Mouse (Mus musculus) heart, adult 9 months (tissue): ENCODE data around the gene Smarca5.

Source experiments
- DNase-seq, 2 experiments: peaks; one replicate each; pipeline ENCODE4 v3.0.0; 2022; ENCODE audit warnings: low spot score in 2 of 2

Smarca5 gene

DNA sequence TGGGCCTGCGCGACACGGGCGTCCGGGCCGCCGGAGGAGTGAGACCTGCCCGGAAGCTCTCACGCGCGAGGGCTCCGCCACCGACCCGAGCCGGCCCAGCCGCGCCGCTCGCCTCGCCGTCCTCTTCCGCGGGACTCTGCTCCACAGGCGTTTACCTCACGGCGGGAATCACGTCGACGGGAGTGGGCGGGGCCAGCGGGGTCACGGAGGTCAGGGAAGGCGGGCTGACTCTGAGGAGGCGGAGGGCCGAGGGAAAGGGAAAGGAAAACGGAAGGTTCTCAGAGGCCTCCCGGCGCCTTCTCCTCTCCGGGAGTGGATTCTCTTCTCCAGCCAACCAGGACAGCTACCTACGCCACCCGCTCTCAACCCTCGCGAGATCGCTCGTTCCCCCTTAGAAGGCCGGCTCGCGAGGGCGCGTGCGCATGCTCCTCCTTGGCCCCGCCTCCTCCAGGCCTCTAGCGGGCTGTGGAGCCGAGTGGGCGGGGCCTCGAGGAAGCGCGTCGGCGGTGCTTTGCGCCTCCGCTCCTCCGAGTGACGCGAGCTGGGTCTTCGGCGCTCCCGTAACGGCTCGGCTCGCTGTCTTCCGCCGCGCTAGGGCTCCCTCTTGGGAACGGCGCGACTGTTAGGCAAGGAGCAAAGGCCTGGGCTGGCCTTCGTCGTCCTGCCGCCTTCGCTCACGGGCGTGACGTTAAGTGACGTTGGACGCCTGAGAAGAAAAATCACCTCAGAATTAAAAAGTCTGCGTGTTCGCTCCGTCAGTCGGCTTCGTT, at the start of gene Smarca5:
Gene Smarca5, minus strand, starts transcription at position 343 of the 770 bp plus-strand sequence.
- peak; percentile 96 for DNase-seq

DNA sequence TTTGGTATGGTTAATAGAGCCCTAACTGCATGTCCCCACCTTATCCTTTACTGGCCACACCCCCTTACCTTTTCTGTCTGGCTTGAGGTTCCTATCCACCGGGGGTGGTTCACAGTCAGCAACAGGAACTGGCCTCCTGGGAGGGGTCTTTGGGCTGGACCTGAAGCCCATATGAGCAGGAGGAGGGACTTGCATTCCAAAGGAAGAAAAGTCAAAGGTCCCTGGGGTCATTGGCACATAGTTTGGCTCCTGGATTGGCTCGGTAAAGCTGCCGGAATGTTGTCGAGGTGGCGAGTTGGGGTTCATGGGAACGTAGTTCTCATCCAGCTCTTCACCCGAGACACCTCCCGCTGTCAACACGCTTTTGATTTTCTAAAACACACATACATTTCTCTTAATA, 45.3 kb upstream of the Smarca5 start:
- no peak for DNase-seq

DNA sequence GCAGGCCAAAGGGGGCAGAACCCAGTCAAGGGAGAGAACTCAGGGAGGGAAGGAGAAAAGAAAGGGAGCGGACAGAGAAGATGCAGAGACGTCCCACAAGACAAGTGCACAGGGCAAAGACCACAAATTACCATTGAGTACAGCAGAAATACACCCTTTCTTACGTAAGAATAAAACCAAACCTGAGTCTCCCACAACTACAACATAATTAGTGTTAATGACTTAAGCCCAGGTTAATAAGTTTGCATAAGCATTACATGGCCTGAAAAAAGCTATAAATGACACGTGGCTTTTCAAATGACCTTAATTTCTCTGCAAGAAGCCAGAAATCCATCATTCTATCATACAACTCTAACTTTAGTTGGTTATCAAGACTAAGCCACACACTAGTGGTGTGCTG, 44.0 kb upstream of the Smarca5 start:
- no peak for DNase-seq

DNA sequence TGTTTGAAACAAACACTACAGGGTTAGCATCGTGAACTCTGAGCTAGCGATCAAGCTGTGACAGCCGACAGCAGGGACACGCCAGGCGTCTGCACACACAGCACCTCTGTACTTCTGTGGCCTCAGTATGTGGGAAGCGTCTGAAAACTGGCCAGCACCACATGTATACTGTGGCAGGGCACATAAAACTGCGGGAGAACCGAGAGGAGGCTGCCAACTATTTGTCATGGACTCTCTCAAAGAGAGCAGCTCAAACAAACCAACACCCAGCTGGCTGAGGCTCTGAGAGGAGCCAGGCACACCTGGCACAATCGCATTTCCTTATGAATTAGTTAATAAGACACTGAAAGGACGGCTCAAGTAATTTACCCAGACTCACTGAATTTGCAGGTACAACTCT, 42.0 kb upstream of the Smarca5 start:
- peak in 1 of 2 experiments; percentile 11 for DNase-seq

DNA sequence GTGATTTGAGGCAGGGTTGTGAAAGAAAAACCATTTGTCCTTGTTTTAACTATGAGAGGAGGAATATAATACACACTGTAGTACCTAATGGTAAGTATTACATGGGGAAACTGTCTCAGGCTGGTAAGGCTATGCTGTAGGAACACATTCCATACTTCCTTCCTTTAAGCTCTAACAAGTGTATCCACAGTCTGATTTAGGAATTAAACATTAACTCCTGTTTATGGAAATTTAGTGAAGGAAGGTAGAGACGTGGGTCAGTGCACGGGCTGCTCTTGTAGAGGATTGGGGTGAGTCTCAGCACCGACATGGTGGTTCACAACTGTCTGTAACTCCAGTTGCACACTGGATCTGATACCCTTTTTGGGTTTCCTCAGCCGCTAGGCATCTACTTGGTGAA, 41.0 kb upstream of the Smarca5 start:
- no peak for DNase-seq

DNA sequence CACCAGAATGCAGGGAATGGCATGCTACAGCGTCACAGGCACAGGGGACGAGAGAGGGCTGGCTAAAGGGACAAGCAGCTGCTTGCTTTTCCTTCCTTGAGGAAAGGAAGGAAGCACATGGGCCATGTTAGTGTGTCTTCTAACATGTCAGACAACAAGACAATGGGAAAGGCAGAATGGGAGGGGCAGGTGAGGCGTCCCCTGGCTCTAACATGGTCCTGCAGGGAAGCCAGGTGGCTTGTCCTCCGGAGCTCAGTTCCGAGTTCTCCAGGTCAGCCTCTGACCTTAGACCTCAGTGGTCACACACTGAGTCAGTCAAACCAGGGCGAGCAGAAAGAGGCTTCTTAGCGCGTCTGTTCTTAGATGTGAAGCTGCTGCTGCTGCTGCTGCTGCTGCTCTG, 37.1 kb upstream of the Smarca5 start:
- DNase-seq: peak in 1 of 2 experiments; percentile 41

DNA sequence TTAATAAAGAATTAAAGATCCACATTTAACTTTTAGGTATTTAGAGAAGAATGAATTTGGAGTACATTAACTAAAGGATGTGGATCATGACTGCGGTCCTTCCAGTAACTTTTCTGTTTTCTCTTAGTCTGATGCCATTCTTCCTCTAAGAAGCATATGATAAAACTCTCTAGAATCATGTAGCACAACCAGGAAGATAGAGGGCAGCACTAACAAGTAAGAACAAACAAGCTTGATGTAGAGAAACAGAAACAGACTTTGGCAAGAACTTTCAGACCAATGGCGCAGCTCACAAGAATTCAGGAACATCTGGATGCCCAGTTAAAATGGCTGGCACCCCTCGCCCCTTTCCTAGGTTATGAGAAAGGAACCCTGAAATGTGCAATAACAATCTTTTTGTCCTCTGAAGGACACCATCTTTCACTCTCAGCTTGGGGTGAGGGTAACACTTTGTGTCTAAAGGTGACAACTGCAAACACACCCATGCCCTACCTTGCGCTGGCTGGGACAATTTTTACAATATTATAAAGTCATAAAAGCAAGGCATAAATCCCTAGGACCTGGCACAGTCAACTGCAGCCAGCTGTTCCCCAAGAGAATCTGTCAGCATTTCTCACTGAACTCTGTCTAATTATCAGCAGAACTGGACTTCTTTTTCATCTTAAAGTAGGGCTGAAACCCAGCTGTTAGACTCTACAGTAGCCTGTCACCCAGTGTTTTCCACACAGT, 33.6 kb upstream of the Smarca5 start:
- DNase-seq: peak; percentile 30 to 60

DNA sequence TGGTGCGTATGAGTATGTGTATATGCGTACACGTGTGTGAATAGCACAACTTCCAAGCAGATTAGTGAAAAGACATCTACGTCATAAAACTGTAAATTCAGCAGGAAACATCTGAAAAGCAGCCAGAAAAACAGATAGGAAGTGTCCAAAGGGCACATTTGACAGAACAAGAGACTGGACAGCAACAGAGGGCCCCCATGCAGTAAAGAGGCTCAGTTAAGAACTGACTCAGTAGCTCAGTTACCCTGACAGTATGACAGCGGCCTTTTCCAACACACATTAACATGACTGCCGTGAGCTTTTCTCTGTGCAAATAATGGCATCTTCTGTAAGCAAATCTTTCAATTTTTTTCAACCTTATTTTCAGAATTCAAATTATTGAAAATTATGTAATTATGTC, 29.2 kb upstream of the Smarca5 start:
- no peak for DNase-seq

DNA sequence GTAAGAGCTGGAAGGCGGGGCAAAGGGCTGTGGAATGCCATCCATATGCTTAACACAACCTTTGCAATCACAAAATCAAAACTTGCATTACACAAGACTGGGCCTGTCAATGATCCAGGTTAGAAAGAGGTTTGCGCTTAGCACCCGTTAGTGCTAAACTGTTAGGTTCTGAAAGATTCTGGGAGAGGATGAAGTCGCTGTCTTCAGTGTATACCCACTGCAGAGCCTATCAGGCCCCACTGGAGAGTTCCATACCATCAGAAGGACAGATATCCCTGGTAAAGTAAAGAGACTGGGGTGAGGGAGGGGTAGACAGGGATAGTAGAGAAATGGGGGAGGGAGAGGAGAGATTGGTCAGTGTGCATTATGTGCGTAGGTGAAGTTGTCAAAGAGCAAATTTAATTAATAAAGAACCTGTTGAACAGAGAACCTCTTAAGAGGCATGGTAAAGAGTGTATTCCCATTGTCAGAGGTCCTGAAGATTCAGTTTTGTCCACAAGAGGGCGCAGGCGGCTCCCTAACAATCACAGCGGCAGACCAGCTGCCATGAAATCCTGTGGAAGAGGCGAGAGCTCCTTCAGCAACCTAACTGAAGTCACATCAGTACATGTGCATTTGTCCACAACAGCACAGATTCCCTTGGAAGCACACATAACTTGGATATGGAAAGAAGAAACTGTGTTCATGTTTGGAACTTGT, 13.9 kb upstream of the Smarca5 start:
- peak; percentile 41 to 75 for DNase-seq

DNA sequence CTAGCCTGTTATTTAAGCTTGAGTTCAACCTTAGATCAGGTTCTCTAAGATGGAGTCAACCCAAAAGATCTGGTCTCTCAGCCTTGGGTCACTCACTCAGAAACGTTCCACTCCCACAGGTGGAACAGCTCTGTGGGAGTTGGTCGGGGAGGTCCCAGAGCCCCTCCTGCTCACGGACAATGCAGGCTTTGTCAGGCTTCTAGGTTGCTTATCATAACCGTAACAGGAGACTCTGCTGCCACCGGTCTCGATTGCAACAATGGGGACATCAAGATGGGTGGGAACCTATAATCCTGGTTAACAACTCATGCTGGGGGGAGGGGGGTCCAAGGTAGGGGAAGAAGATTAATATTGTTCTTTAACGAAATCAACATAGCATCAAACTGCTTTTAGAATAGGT, 13.1 kb upstream of the Smarca5 start:
- DNase-seq: no peak

DNA sequence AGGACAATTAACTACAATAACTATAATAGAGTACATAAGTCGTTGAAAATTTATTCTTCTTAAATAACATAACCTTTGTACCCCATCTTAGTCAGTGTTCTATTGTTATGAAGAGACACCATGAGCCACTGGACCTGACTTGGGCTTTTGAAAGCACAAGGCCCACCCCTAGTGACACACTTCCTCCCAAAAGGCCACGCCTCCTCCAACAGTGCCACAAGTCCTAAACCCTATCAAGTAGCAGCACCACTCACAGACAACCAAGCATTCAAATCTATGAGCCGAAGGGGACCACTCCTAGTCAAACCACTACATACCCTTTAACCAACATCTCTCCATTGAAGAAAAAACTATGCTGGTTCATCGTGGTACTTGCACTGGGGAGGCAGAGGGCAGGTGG, 9.8 kb upstream of the Smarca5 start:
- no peak for DNase-seq

DNA sequence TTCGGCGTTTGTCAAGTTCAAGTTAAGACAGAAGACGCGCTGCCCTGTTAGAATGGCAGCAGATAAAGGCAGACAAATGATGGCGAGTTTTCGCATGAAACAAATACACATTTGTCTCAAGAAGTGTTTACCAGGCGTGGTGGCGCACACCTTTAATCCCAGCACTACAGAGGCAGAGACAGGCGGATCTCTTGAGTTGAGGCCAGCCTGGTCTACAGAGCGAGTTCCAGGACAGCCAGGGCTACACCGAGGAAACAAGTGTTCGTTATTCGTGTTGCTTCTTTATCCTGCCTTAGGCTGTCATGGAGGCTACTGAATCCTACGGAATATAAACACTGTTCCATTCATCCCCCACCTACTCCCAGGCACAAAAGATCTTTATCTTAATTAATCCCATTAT, 635 bp upstream of the Smarca5 start:
- DNase-seq: no peak

DNA sequence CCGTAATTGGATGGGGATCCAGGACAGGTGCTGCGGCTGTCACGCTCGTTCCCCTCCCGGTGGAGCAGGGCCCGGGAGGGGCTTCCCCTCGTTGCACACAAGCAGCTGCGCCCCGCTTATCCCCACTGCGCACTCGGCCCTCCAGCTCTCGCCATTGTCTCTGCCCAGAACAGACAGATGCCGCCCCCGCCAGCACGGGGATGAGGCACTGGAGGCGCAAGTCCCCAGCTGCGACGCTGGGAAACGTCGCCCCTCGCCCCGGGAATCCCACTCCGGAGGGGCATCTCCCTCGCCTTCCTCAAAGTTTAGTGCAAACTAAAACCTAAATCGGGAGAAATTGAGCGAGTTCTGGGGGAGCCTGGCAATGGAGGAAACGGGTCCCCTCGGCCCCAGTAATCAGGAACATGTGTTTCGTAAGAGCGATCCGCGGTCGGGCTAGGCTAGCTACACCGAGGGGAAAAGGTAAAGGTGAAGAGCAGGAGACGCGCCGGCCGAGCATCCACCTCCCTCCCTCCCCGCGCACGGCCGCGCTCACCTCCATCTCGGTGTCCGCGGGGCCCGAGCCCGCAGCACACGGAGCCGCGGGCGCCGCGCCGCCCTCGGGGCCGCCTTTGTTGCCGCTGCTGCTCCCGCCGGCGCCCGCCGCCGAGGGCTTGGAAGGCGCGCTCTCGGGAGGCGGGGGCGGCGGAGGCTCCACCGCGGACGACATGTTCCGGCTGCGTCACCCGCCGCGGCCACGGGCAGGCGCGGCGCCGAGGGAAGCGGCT, 726 bp downstream of the Smarca5 start:
- DNase-seq: peak; percentile 11 to 35

DNA sequence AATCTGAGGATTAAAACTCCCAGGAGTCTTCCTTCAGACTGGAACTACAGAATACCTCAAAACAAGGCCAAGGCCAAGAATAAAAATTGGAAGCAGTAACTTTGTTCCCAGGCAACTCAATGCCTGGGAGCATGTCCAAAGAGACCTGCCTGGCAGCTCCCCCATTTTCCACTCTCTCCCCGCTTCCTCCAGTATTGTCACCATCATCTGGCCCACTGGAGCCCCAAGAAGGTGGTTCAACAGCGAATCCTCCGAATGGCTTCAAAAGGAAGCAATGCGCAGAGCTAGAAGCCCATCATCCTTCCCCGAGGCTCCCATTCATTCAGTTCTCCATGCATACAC, 1.3 kb downstream of the Smarca5 start:
- peak; percentile 50 to 65 for DNase-seq

DNA sequence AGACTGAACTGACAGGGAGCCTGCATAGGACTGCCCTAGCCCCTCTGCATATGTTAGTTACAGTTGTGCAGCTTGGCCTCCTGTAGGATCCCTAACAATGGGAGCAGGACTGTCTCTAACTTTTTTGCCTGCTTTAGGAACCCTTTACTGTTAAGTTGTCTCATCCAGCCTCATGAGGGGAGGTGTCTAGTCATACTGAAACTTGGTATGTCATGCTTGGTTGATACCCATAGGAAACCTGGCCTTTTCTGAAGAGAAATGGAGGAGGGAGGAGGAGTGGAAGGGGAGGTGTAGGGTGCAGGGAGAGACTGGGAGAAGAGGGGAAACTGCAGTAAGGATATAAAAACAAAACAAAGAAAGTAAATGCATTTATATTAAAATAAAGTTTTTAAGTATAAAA, 7.0 kb downstream of the Smarca5 start:
- no peak for DNase-seq

DNA sequence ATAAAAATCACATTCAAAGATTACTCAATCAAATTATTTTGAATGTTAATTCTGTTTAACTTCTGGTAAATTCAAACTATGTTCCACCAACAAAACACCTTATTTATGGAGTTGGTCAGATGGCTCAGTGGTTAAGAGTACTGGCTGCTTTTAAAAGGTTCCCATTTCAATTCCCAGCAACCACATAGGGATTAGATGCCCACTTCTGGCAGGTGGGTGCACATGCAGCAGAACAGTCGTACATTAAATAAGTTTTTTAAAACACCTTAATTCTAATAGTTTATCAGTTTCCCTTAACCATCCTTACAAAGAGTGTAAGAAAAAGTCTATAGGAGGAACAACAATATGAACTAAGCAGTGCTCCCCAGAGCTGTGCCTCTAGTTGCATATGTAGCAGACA, 24.8 kb downstream of the Smarca5 start:
- DNase-seq: no peak

DNA sequence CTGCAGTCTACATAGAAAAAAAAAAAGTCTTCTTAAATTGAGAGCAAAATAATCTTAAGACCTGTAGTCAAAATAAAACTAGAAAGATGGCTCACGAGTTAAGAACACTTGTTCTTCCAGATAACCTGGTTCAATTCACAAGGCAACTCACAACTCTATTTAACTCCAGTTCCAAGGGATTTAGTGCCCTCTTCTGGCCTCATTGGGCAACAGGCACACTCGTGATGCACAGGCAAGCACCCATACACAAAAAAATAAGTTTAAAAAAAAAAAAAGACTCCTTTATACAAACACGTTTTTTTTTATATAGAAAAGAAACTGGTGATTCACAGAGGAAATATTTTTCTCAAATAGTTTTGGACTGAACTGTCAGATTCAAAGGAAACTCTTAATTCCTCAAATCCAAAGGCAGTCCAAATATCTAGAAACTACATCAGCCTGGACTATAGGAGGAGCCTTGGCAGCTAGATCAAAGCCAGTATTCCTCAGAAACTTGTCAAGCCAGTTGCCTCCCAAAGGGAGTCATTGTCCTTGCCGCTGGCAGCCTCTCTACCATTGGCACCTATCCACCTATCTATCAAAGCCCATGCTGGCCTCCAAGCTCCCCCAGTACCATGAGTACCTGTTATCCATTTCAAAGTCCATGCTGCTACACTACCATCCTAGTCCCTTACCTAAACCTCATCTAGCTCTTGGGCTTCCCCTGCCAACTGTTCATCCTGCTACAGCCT, 28.5 kb downstream of the Smarca5 start:
- no peak for DNase-seq

DNA sequence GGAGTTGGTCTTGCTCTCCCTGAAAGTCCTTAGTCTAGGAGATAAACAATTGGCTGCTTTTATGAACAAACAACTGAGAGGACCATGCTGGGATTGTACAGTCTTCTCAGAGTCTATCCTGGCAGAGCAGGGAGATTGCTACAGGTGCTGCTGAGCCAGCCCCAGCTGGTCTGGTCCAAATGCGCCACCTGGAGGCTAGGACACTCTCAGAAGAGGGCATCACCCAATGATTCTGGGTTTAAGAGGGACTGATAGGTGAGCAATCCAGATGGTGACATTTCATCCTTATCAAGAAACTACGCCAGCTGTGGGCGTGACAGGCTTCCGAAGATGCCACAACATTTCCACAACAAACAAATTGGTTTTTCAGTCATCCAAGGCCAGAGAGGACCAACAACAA, 51.2 kb downstream of the Smarca5 start:
- DNase-seq: peak; percentile 13 to 14

DNA sequence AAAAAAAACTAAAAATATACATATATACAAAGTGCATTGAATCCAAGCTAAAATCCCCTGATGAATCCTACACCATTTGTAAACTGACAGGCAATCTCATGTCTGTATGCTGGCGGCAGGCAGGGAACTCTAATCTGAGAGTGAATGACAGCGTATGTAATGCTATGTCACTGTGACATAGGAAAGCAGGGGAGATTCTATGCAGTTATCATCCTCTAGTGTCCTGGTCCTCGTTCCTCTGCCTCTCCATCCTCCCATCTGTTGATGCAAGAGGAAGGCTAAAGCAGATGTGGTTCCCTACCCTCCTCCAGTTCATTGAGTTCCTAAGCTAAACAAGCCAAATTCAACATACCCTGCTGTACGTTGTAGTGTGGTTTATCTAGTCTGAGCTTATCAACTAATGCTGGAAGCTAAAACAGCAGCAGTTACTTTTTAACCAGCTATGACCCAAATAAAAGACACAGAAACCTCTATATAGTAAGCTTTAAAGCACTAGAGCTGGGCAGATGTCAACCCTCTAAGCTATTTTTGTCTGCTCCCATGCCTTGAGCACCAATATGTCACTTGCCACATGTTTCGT, 55.5 kb downstream of the Smarca5 start:
- DNase-seq: no peak

DNA sequence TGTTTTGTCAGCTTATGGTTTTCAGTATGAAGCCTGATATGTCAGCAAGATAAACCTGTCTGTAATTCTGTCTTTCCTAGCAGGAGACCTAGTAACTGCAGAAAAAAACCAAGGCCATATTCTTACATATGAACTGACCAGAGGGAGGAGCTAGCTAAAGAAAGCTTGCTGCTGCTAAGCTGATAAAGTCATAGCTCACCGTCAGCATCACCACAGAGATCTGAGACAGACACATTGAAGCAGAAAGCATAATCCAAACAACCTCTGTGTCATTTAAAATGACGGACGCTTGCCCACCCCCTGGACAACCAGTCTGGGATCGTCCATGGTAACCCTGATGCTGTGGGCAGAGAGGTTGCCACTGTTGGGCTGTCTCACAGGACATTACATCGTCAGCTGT, 56.7 kb downstream of the Smarca5 start:
- no peak for DNase-seq

DNA sequence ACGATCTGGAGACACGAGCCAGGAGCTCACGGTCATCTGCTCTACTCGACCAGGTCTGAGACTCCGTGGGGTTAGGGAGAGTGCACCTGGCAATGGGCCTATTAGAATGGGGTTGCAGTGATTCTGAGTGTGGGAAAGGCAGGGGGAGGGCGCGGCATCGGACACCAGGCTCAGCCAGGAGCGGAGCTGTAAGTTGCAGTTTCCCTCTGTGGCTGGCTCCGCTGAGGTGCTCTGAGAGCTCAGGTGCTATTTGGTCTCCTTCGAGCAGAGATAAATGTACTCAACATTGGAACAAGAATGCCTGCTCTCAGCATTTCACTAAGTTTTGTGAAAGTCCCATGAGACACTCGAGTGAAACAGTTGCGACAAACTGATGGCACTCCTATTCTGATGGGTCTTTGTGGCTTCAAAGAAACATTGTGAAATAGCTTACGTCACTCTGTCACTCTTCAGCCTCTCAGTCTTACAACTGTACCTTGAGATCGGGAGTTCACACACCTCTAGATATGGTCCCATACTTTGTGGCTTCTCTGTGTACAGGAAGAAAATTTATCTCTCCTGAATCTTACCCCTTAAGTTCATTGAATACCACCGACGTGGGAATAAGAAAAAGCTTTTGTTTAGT, 69.9 kb downstream of the Smarca5 start:
- no peak for DNase-seq
